Mouse (Mus musculus) left cerebral cortex, postnatal 25 days (tissue): ENCODE results near the gene Olfr772. TPM values are rescaled to one million over a fixed set of nuclear protein-coding genes. Genes with fewer than 3 reads are reported as not detected.
"Not testable (repeated sequence)": the region's sequence is repeated elsewhere in the genome, so short reads cannot be mapped to it uniquely, and the experiment has no call there.

ENCODE experiments used
- DNase-seq, 2 experiments: peaks; one replicate each; pipeline ENCODE4 v3.0.0; 2022; ENCODE audit warnings: low spot score in 2 of 2, mixed read lengths in 1 of 2
- intact Hi-C: fragments of 180-260 bp; cut with DNase I; formaldehyde crosslinking; loops from one replicate; pipeline ENCODE4 v1.15.1; 2025
- total RNA-seq, 2 experiments: library from RNA; stranded (reverse); gene quantifications; 2 replicates each; pipeline ENCODE4 v1.2.3; 2021

The Olfr772 gene
- not detected for total RNA-seq

- DNase-seq, intact Hi-C loops: not testable (repeated sequence)
Observed at GRCm38 (mm10) chr10:129177821-129178220, at the start of gene Olfr772. Olfr772 (minus strand) TSS chr10:129177921.

GRCm38 (mm10) chr10:129187319-129187718 lies 9.6 kb upstream of the Olfr772 start, which contains the start of gene Olfr773:
Olfr773 (minus strand) TSS chr10:129187419.
- intact Hi-C loops, DNase-seq: not testable (repeated sequence)

- intact Hi-C loops = no loop called here
- DNase-seq = no peak
Observed at GRCm38 (mm10) chr10:129164651-129165050, 13.1 kb downstream of the Olfr772 start, which contains the start of gene Olfr771. Olfr771 (minus strand) TSS chr10:129164751.

GRCm38 (mm10) chr10:129138898-129139297 lies 38.8 kb downstream of the Olfr772 start, which contains the start of gene Olfr770:
Olfr770 (minus strand) TSS chr10:129138998.
- DNase-seq = no peak
- intact Hi-C loops = no loop called here

Other genes with a start within 250 kb of the Olfr772 start
- gene Itga7, start 244.1 kb downstream of the Olfr772 start, total RNA-seq = 10 to 100 TPM; 12.4 to 15.5 TPM
- not detected for gene Mettl7b, start 216.9 kb downstream of the Olfr772 start, total RNA-seq
- not detected for gene Olfr9, start 188.5 kb downstream of the Olfr772 start, total RNA-seq
- not detected for gene Olfr763, start 167.1 kb downstream of the Olfr772 start, total RNA-seq
- gene Olfr764-ps1, start 138.0 kb downstream of the Olfr772 start, total RNA-seq = not detected
- gene Olfr765, start 127.9 kb downstream of the Olfr772 start, total RNA-seq = not detected
- not detected for gene Olfr766-ps1, start 108.9 kb downstream of the Olfr772 start, total RNA-seq
- gene Olfr767, start 95.0 kb downstream of the Olfr772 start, total RNA-seq = not detected
- gene Olfr768, start 78.5 kb downstream of the Olfr772 start, total RNA-seq = not detected
- not detected for gene Olfr769, start 60.1 kb downstream of the Olfr772 start, total RNA-seq
- gene Olfr770, start 38.9 kb downstream of the Olfr772 start, total RNA-seq = not detected
- gene Olfr771, start 13.2 kb downstream of the Olfr772 start, total RNA-seq = not detected
- not detected for gene Olfr773, start 9.5 kb upstream of the Olfr772 start, total RNA-seq
- not detected for gene Olfr774, start 58.3 kb upstream of the Olfr772 start, total RNA-seq
- not detected for gene Olfr775, start 70.5 kb upstream of the Olfr772 start, total RNA-seq
- not detected for gene Olfr776, start 81.2 kb upstream of the Olfr772 start, total RNA-seq
- gene Olfr777, start 93.6 kb upstream of the Olfr772 start, total RNA-seq = not detected
- gene Olfr780, start 140.2 kb upstream of the Olfr772 start, total RNA-seq = not detected
- not detected for gene Olfr781, start 150.9 kb upstream of the Olfr772 start, total RNA-seq
- not detected for gene Olfr782, start 170.9 kb upstream of the Olfr772 start, total RNA-seq
- under 1 TPM in 1 of 2 experiments, not detected in 1; 0.23 TPM for gene Olfr784, start 206.2 kb upstream of the Olfr772 start, total RNA-seq
- gene Olfr785, start 227.5 kb upstream of the Olfr772 start, total RNA-seq = not detected
- gene Olfr786, start 249.4 kb upstream of the Olfr772 start, total RNA-seq = not detected